Mouse (Mus musculus): ENCODE measurements at regions not wholly inside any gene's neighbourhood (a gene's known extent, or its start where the extent isn't known, plus 50 kb on each side); places are given as distances from the start of the nearest gene placed in this dataset.

- Histone ChIP-seq H3K4me2 (ENCODE audit: low read length) (peak overlapping the region; percentile 21; the same call in 1 of the 2 replicates), H3K36me3 (ENCODE audit: control insufficient read depth, insufficient read depth, low read length) (no peaks in the 10 kb centered on the region), H3K4me3 (ENCODE audit: control insufficient read depth in 1 of 2, insufficient read depth in 1 of 2, low read depth in 1 of 2, low read length in 2 of 2) (peak overlapping the region in 1 of 2 experiments; percentile 7; a peak in 1 of 4 replicates), H3K4me1 (ENCODE audit: control insufficient read depth in 2 of 2, insufficient read depth in 2 of 2, low read length in 2 of 2) (peaks cover 30 to 39% of the 10 kb centered on the region in 2 experiments), H3K27ac (replicated peaks in 1 of 2; ENCODE audit: control insufficient read depth in 1 of 2, insufficient read depth in 1 of 2, low read depth in 2 of 2, low read length in 2 of 2) (no peak overlapping the region), H3K9me3 (ENCODE audit: control insufficient read depth, low read length) (no peaks in the 10 kb centered on the region), H3K9ac (ENCODE audit: low read length) (no peak overlapping the region), H3K27me3 (ENCODE audit: control insufficient read depth, insufficient read depth, low read length) (peaks cover 60% of the 10 kb centered on the region)
- WGBS = 9% methylated on average over 34 of the region's 35 CpGs
- ATAC-seq (ENCODE audit: insufficient number of reproducible peaks, insufficient read depth, low FRiP score, low read depth) = no peak
Observed at GRCm38 (mm10) chr17:45805471-45806082, 71.9 kb upstream of the 1600014C23Rik start.

GRCm38 (mm10) chr17:45803331-45803730, 69.7 kb upstream of the 1600014C23Rik start:
- WGBS = 85% methylated on average over 8 of the region's 8 CpGs
- Histone ChIP-seq H3K4me1 (ENCODE audit: control insufficient read depth in 2 of 2, insufficient read depth in 2 of 2, low read length in 2 of 2) (peaks cover 32 to 39% of the 10 kb centered on the region in 2 experiments), H3K4me3 (ENCODE audit: control insufficient read depth in 1 of 2, insufficient read depth in 1 of 2, low read depth in 1 of 2, low read length in 2 of 2) (no peak overlapping the region), H3K9me3 (ENCODE audit: control insufficient read depth, low read length) (peaks cover 5% of the 10 kb centered on the region; the same call in 1 of the 2 replicates), H3K4me2 (ENCODE audit: low read length) (no peak overlapping the region), H3K9ac (ENCODE audit: low read length) (no peak overlapping the region), H3K36me3 (ENCODE audit: control insufficient read depth, insufficient read depth, low read length) (no peaks in the 10 kb centered on the region), H3K27ac (replicated peaks in 1 of 2; ENCODE audit: control insufficient read depth in 1 of 2, insufficient read depth in 1 of 2, low read depth in 2 of 2, low read length in 2 of 2) (no peak overlapping the region), H3K27me3 (ENCODE audit: control insufficient read depth, insufficient read depth, low read length) (peaks cover 70% of the 10 kb centered on the region)
- ATAC-seq (ENCODE audit: insufficient number of reproducible peaks, insufficient read depth, low FRiP score, low read depth) = no peak

- peaks cover 5% of the 10 kb centered on the region; the same call in 1 of the 2 replicates for H3K9me3 ChIP-seq (ENCODE audit: control insufficient read depth, low read length)
- peaks cover 70% of the 10 kb centered on the region for H3K27me3 ChIP-seq (ENCODE audit: control insufficient read depth, insufficient read depth, low read length)
- H3K36me3 ChIP-seq (ENCODE audit: control insufficient read depth, insufficient read depth, low read length) = no peaks in the 10 kb centered on the region
- H3K4me2 ChIP-seq (ENCODE audit: low read length) = no peak overlapping the region
- no peak overlapping the region for H3K4me3 ChIP-seq (ENCODE audit: control insufficient read depth in 1 of 2, insufficient read depth in 1 of 2, low read depth in 1 of 2, low read length in 2 of 2)
- H3K27ac ChIP-seq (replicated peaks in 1 of 2; ENCODE audit: control insufficient read depth in 1 of 2, insufficient read depth in 1 of 2, low read depth in 2 of 2, low read length in 2 of 2) = peak overlapping the region in 1 of 2 experiments; percentile 59; a peak in 2 of 4 replicates
- no peak overlapping the region for H3K9ac ChIP-seq (ENCODE audit: low read length)
- peaks cover 32 to 36% of the 10 kb centered on the region in 2 experiments for H3K4me1 ChIP-seq (ENCODE audit: control insufficient read depth in 2 of 2, insufficient read depth in 2 of 2, low read length in 2 of 2)
- peak; percentile 71 for ATAC-seq (ENCODE audit: insufficient number of reproducible peaks, insufficient read depth, low FRiP score, low read depth)
- WGBS = 10% methylated on average over 8 of the region's 8 CpGs
Observed at GRCm38 (mm10) chr17:45802439-45802838, 68.8 kb upstream of the 1600014C23Rik start.

- H3K4me3 ChIP-seq (ENCODE audit: control insufficient read depth in 1 of 2, insufficient read depth in 1 of 2, low read depth in 1 of 2, low read length in 2 of 2) = no peak overlapping the region
- no peaks in the 10 kb centered on the region for H3K36me3 ChIP-seq (ENCODE audit: control insufficient read depth, insufficient read depth, low read length)
- peaks cover 9% of the 10 kb centered on the region; the same call in 1 of the 2 replicates for H3K9me3 ChIP-seq (ENCODE audit: control insufficient read depth, low read length)
- no peak overlapping the region for H3K27ac ChIP-seq (replicated peaks in 1 of 2; ENCODE audit: control insufficient read depth in 1 of 2, insufficient read depth in 1 of 2, low read depth in 2 of 2, low read length in 2 of 2)
- no peak for ATAC-seq (ENCODE audit: insufficient number of reproducible peaks, insufficient read depth, low FRiP score, low read depth)
- H3K9ac ChIP-seq (ENCODE audit: low read length) = no peak overlapping the region
- WGBS = 90% methylated on average over 1 of the region's 1 CpGs
- peaks cover 67% of the 10 kb centered on the region for H3K27me3 ChIP-seq (ENCODE audit: control insufficient read depth, insufficient read depth, low read length)
- H3K4me2 ChIP-seq (ENCODE audit: low read length) = no peak overlapping the region
- peaks cover 23% of the 10 kb centered on the region in 2 experiments for H3K4me1 ChIP-seq (ENCODE audit: control insufficient read depth in 2 of 2, insufficient read depth in 2 of 2, low read length in 2 of 2)
Observed at GRCm38 (mm10) chr17:45799725-45800124, 66.1 kb upstream of the 1600014C23Rik start.

GRCm38 (mm10) chr17:45798996-45799395, 65.4 kb upstream of the 1600014C23Rik start:
- H3K9ac ChIP-seq (ENCODE audit: low read length) = no peak overlapping the region
- WGBS = 57% methylated on average over 11 of the region's 11 CpGs
- H3K9me3 ChIP-seq (ENCODE audit: control insufficient read depth, low read length) = peaks cover 9% of the 10 kb centered on the region; the same call in 1 of the 2 replicates
- H3K4me2 ChIP-seq (ENCODE audit: low read length) = no peak overlapping the region
- no peak for ATAC-seq (ENCODE audit: insufficient number of reproducible peaks, insufficient read depth, low FRiP score, low read depth)
- H3K27me3 ChIP-seq (ENCODE audit: control insufficient read depth, insufficient read depth, low read length) = peaks cover 60% of the 10 kb centered on the region
- no peak overlapping the region for H3K27ac ChIP-seq (replicated peaks in 1 of 2; ENCODE audit: control insufficient read depth in 1 of 2, insufficient read depth in 1 of 2, low read depth in 2 of 2, low read length in 2 of 2)
- H3K4me3 ChIP-seq (ENCODE audit: control insufficient read depth in 1 of 2, insufficient read depth in 1 of 2, low read depth in 1 of 2, low read length in 2 of 2) = no peak overlapping the region
- H3K4me1 ChIP-seq (ENCODE audit: control insufficient read depth in 2 of 2, insufficient read depth in 2 of 2, low read length in 2 of 2) = peaks cover 20 to 22% of the 10 kb centered on the region in 2 experiments
- H3K36me3 ChIP-seq (ENCODE audit: control insufficient read depth, insufficient read depth, low read length) = no peaks in the 10 kb centered on the region

GRCm38 (mm10) chr17:45798456-45798855, 64.8 kb upstream of the 1600014C23Rik start:
- Histone ChIP-seq H3K4me2 (ENCODE audit: low read length) (no peak overlapping the region), H3K4me3 (ENCODE audit: control insufficient read depth in 1 of 2, insufficient read depth in 1 of 2, low read depth in 1 of 2, low read length in 2 of 2) (no peak overlapping the region), H3K4me1 (ENCODE audit: control insufficient read depth in 2 of 2, insufficient read depth in 2 of 2, low read length in 2 of 2) (peaks cover 17% of the 10 kb centered on the region in 2 experiments), H3K9ac (ENCODE audit: low read length) (no peak overlapping the region), H3K36me3 (ENCODE audit: control insufficient read depth, insufficient read depth, low read length) (no peaks in the 10 kb centered on the region), H3K27ac (replicated peaks in 1 of 2; ENCODE audit: control insufficient read depth in 1 of 2, insufficient read depth in 1 of 2, low read depth in 2 of 2, low read length in 2 of 2) (no peak overlapping the region), H3K9me3 (ENCODE audit: control insufficient read depth, low read length) (peaks cover 9% of the 10 kb centered on the region; the same call in 1 of the 2 replicates), H3K27me3 (ENCODE audit: control insufficient read depth, insufficient read depth, low read length) (peaks cover 56% of the 10 kb centered on the region)
- WGBS = 63% methylated on average over 8 of the region's 8 CpGs
- no peak for ATAC-seq (ENCODE audit: insufficient number of reproducible peaks, insufficient read depth, low FRiP score, low read depth)

GRCm38 (mm10) chr17:45797121-45797520, 63.5 kb upstream of the 1600014C23Rik start:
- H3K27ac ChIP-seq (replicated peaks in 1 of 2; ENCODE audit: control insufficient read depth in 1 of 2, insufficient read depth in 1 of 2, low read depth in 2 of 2, low read length in 2 of 2) = no peak overlapping the region
- no peaks in the 10 kb centered on the region for H3K36me3 ChIP-seq (ENCODE audit: control insufficient read depth, insufficient read depth, low read length)
- peaks cover 54% of the 10 kb centered on the region for H3K27me3 ChIP-seq (ENCODE audit: control insufficient read depth, insufficient read depth, low read length)
- H3K4me3 ChIP-seq (ENCODE audit: control insufficient read depth in 1 of 2, insufficient read depth in 1 of 2, low read depth in 1 of 2, low read length in 2 of 2) = no peak overlapping the region
- no peak overlapping the region for H3K9ac ChIP-seq (ENCODE audit: low read length)
- 75% methylated on average over 6 of the region's 6 CpGs for WGBS
- no peak overlapping the region for H3K4me2 ChIP-seq (ENCODE audit: low read length)
- peaks cover 9% of the 10 kb centered on the region; the same call in 1 of the 2 replicates for H3K9me3 ChIP-seq (ENCODE audit: control insufficient read depth, low read length)
- no peak for ATAC-seq (ENCODE audit: insufficient number of reproducible peaks, insufficient read depth, low FRiP score, low read depth)
- peaks cover 6 to 8% of the 10 kb centered on the region in 2 experiments for H3K4me1 ChIP-seq (ENCODE audit: control insufficient read depth in 2 of 2, insufficient read depth in 2 of 2, low read length in 2 of 2)

Data from heart, embryonic 14.5 days (tissue).